Mouse (Mus musculus) cerebellum, adult 11-12 months (tissue): ENCODE data around the gene Fam102b.

ENCODE experiments used
- DNase-seq: peaks from one replicate; pipeline ENCODE4 v3.0.0; 2022

Fam102b gene

DNA sequence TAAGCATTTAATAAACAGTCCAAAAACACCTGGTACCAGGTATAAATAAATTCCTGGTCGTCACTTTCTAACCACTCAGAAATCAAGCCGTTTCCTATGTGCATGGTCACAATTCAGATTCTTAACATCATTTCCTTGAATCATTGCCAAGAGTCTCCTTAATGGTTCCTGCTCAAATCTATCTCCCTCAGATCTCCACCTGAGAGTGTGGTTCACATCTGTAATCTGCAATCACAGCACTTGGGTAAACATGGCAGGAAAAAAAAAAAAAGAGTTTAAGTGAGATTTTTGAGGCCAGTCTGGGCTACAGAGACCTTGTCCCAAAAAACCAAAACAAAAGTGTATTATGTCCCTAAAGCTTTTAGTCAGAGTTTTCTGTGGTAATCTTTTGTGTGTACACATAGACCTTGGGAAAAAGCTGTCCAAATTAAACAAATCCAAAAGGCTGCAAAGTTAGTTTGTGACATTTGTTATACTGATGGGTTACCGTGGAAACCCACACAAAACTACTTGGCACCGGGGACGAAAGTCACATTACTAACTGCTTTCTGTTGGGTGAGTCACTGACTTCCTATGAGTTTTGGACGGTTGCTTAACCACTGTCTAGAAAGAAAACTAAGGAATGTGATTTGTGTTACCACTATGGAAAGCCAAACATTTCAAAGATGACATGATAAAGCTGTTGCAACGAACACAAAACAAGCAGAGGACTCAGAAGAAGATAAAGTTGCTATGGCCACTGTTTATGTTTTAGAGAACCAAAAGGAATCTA, 16.7 kb downstream of the Fam102b start:
- no peak for DNase-seq

DNA sequence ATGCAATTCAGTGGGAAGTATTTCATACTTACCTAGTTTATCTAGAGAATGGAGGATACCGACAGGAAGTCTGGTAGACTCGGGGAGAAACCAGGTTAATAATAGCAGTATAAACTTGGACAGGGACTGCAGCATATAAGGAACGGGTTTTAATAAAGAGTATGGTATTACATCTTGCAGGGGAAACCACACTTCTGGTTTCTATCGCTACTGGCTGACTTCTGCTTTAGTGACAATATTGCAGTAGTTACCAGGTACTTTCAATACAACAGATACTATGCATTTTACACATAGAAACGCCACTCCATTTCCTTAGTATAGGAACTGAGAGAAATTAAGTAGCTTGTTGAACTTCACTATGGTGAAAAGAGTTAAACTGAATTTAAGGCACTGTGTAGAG, 19.2 kb downstream of the Fam102b start:
- DNase-seq, result no peak

GRCm38 (mm10) chr3:109005777-109006176, 21.6 kb downstream of the Fam102b start:
- DNase-seq, result no peak

DNA sequence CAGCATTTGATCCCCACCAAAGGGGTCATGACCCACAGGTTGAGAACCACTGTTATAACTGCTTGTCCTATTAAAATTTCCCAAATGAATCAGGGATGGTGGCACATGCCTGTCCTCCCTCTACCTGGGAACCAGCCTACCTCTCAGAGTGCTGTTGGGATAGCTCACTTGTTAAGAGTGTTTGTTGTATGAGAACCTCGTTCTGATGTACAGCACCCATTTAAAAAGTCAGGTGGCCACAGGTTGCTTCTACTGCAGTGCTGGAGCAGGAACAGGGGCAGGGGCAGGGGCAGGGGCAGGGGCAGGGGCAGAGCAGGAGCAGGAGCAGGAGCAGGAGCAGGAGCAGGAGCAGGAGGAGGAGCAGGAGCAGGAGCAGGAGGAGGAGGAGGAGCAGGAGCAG, 28.2 kb downstream of the Fam102b start:
- no peak for DNase-seq

DNA sequence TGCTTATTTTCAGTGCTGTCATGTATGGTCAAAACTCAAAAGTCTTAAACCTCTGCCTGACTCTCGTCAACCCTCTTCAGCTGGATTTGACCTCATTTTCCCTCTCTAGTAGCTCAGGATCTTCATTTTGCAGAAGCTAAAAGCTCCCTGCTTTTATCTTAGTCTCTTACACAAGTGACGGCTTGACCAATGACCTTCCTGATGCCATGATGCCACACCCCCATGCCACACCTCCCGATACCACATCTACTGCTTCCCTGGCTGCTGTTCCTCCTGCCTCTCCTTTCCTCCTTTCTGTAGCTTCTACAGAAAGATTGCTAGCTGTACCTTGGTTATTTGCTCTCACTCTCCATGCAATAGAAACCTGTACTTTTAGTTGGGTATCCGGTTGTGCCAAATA, 29.6 kb downstream of the Fam102b start:
- no peak for DNase-seq

GRCm38 (mm10) chr3:108997284-108997683, 30.1 kb downstream of the Fam102b start:
- DNase-seq, result no peak

DNA sequence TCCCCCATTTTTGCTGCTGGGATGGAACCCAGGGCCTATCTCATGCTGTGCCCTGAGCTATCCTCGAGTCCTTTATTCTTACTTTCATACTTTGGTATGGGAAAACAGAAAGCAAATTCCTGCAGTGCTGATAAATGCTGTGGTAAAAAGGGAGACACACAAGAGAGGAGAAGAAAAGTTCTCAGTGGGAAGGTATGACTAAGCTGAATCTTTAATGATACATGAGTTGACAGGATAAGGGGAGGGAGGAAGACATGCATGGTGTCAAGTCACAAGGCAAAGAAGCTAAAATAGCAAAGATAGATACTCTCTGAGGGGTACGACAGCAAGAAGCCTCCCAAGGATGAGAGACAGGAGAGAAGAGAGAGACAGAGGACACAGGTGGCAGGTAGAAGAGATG, 32.0 kb downstream of the Fam102b start:
- no peak for DNase-seq

GRCm38 (mm10) chr3:108994477-108994876, 32.9 kb downstream of the Fam102b start:
- DNase-seq, result no peak

- no peak for DNase-seq
Measured at GRCm38 (mm10) chr3:108989971-108990548, 37.3 kb downstream of the Fam102b start.

- DNase-seq, result no peak
Measured at GRCm38 (mm10) chr3:108987009-108987659, 40.3 kb downstream of the Fam102b start.

GRCm38 (mm10) chr3:108986534-108986933, 40.9 kb downstream of the Fam102b start:
- DNase-seq, result no peak

DNA sequence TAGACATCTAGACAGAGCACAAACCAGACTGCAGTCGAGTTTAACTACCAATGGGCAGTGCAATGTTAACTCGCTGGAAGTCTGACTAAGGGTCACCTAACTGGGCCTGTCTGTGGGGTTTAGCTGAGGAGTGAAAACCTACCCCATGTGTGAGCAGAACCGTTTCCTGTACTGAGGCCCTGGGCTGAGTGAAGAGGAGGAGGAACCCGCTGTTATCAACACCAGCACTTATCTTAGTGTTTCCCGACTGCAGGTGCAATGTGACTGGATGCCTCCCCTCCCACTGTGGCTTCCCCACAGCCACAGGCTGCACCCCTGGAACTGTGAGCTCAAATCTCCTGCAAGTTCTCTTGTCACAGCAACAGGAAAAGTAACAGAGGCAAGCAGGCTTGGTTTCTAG, 43.4 kb downstream of the Fam102b start:
- no peak for DNase-seq

DNA sequence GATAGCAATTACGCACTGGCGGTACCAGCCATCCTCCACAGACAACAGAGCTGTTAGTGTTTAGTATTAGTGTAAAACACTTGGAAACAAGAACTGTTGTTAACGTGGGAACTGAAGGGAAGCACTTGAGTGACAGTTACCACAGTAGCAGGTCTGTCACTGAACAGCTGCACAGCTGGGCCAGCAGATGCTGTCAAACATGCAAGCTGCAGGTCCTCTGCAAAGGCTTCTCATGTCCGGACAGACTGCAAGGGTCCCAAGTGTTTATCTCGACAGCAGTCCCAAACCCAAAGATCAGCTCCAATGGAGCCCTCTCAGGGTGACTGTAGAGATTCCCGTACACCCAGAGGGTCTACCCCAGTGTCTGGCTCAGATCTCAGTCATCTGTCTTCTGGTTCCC, 45.5 kb downstream of the Fam102b start:
- DNase-seq, result no peak

GRCm38 (mm10) chr3:108977340-108978030, 49.9 kb downstream of the Fam102b start:
- no peak for DNase-seq

GRCm38 (mm10) chr3:108974920-108975485, 52.4 kb downstream of the Fam102b start:
- peak; percentile 28 for DNase-seq

DNA sequence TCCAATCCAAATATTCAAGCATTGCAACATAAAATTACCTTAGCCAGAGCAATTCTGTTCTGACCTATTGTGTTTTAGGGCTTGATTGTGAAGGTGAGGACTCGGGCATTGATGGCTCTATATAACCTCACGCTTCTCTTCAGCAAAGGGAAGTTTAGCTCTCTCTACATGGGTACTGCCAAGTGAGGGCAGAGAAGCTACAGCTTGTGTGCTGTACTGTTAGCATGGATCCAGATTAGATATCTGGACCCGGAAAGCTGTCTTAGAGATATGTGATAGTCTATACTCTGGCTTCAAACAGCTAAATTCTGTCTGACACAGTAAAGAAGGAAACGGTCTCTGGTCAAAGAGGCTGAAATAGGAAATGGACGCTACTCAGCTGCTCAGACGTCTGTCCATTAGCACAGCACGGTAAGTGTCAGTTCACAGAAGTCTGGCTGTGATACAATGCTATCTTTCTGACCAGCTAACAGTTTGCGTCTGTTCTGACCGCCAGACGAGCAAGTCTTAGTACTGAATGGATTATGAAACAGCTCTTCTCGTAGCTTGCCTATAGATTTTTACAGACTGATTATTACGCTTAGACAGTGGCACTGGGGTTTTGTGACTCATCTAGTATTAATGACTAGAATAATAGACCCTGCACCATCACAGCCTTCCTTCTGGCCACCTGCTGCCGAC, 53.3 kb downstream of the Fam102b start:
- DNase-seq, result no peak

DNA sequence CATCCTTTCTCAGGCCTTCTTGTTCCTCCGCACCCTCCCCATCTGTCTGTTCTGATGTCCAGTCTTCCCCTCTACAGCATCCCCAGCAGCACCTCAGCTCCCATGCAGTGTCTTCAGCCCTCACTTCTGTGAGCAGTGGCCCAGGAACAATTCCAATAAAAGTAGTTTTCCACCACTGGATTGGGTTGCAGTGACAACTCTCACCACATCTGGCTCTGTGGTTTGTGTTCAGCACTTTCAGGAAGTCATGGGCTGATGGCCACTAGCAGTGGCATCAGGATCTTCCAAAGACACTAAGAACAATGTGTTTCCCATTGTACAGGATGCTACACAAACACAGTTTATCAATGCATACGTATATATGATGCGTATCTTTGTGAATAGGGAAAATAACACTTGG, 61.4 kb downstream of the Fam102b start:
- DNase-seq, result no peak

DNA sequence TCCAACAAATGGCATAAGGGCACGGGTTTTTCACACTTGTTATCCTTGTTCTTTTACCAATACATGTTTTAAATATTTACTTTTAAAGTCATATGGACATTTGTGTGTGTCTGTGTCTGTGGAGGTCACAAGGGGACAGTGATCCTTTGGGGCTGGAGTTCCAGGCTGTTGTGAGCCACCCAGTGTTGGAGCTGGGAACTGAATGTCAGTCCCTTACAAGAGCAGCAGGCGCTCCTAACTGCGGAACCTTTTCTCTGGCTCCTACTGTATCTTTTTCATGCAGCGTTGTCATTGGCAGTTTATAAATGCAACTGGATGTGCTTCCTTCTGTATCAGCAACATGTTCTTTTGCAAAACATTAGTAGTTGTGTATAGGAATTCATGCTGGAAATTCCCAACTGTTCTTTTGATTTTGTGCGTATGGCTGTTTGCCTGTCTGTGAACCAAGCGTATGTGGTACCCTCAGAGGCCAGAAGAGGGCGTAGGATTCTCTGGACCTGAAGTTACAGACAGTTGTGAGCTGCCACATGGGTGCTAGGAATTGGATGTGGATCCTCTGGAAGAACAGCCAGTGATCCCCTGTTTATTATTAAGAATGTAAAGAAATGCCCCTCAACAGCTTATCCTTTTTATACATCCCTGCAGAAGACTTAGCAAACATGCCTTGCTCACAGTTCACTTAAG, 62.9 kb downstream of the Fam102b start:
- DNase-seq, result no peak

DNA sequence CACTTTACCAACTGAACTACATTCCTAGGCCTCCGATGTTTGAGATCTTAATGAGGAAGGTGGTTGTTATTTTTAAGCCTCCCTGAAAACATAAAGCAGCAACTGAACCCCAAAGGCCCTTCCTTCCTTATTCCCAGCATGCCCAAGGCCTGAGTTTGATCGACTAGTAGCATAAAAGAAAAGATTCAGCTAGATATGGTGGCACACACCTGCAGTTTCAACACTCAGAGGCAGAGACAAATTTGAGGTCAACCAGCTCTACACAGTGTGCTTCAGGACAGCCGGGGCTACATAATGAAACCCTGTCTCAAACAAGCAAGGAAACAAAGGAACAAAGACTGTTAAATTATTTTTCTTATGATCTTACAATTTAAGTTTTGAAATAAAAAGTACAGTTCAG, 63.6 kb downstream of the Fam102b start:
- DNase-seq, result no peak

DNA sequence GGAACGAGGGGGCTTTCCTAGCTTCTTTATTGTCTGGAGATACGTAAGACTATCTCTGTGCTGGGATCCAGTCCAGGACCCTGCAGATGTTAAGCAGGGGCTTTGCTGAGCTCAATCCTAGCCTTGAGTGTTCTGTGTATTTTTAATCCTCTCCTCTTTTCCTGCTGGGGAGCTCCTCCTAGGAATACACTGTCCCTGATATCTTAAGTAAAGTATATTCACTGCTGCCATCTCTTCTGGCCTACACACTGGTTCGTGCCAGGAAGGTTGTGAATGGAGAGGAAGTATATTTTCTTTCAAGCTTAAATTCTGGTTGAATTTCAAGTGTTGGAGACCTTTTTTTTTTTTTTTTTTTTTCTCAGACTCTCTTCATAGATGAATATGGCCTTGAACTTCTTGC, 64.1 kb downstream of the Fam102b start:
- no peak for DNase-seq

DNA sequence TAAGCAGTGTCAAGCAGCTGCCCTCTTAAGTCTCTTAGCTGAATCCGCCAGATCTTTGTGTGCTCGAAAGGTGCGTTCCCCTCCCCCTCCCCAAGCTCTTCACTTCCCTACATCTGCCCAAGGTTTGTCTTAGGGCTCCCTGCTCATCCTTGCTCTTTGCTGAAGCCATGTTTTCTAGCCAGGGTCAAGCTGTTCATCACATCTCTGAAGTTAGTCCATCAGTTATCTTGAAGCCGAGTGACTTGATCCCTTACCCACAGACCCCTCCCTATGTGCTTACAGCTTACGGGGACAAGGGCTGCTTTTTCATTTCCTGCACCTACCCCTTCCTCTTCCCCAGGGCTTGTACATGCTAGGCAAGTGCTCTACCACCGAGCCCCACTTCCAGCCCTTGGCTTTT, 65.8 kb downstream of the Fam102b start:
- no peak for DNase-seq

- DNase-seq, result peak; percentile 23
Measured at GRCm38 (mm10) chr3:108961226-108961625, 66.2 kb downstream of the Fam102b start.
